Mouse (Mus musculus) lung, postnatal 0 days (tissue): ENCODE results near the gene Gnao1. TPM values are rescaled to one million over a fixed set of nuclear protein-coding genes. Genes with fewer than 3 reads are reported as not detected.

ENCODE experiments used
- ATAC-seq: fragments of 200-750 bp; cut with Nextera tagmentation; 2 replicates; pipeline ENCODE4 v1.8.0; 2017; ENCODE audit warnings: moderate library complexity
- DNase-seq: peaks from one replicate; pipeline ENCODE4 v3.0.0-alpha.2; 2016; ENCODE audit warnings: low spot score
- H3K27ac ChIP-seq: fragments of 300-500 bp; sonication (generic); 2 replicates; pipeline ENCODE4 v1.5.1; 2014; ENCODE audit warnings: antibody characterized with exemption, mild to moderate bottlenecking, low read length, mixed read lengths
- H3K27me3 ChIP-seq: fragments of 300-500 bp; sonication (generic); replicated peaks from 2 replicates; pipeline ENCODE4 v1.6.1; 2014; ENCODE audit warnings: low read length, mixed read lengths; ENCODE audit not compliant: insufficient read depth
- H3K36me3 ChIP-seq: fragments of 300-500 bp; sonication (generic); 2 replicates; pipeline ENCODE4 v1.6.1; 2014; ENCODE audit warnings: low read length, mixed read lengths; ENCODE audit not compliant: insufficient read depth
- H3K4me1 ChIP-seq: fragments of 300-500 bp; sonication (generic); 2 replicates; pipeline ENCODE4 v1.6.1; 2014; ENCODE audit warnings: antibody characterized with exemption, low read depth, low read length, mixed read lengths; ENCODE audit not compliant: insufficient read depth
- H3K4me2 ChIP-seq: fragments of 300-500 bp; sonication (generic); replicated peaks from 2 replicates; pipeline ENCODE4 v1.6.1; 2014; ENCODE audit warnings: low read depth, mild to moderate bottlenecking, low read length, moderate library complexity, mixed read lengths
- H3K4me3 ChIP-seq: fragments of 300-500 bp; sonication (generic); 2 replicates; pipeline ENCODE4 v1.5.1; 2014; ENCODE audit warnings: low read depth, low read length
- H3K9ac ChIP-seq: fragments of 300-500 bp; sonication (generic); replicated peaks from 2 replicates; pipeline ENCODE4 v1.6.1; 2014; ENCODE audit warnings: low read depth, mild to moderate bottlenecking
- H3K9me3 ChIP-seq: fragments of 300-500 bp; sonication (generic); 2 replicates; pipeline ENCODE4 v1.6.1; 2016; ENCODE audit warnings: low read length, mixed read lengths
- CTCF ChIP-seq: IDR thresholded peaks from 2 replicates; pipeline ENCODE4 v1.5.1; 2016; ENCODE audit warnings: antibody characterized with exemption, mild to moderate bottlenecking
- EP300 ChIP-seq: IDR thresholded peaks from 2 replicates; pipeline ENCODE4 v1.6.1; 2016; ENCODE audit warnings: antibody characterized with exemption, mild to moderate bottlenecking, control low read depth
- WGBS: fragments of 180-500 bp; shearing (Covaris S2); extraction: QIAGEN DNeasy Blood & Tissue Kit; methylation state at CpG from one replicate; pipeline ENCODE4 v1.1.7; 2014; 5-methylcytosine and 5-hydroxymethylcytosine counted together
- polyA plus RNA-seq: library from polyadenylated mRNA; unstranded; fragments of >200 nt; fragmentation: Nextera tagmentation; extraction: Ambion mirVana; gene quantifications from 2 replicates; pipeline ENCODE4 v1.2.1, GENCODE M21; 2015

The Gnao1 gene
- polyA plus RNA-seq, 1 experiment from 2014 or later: 5.9 TPM

- Histone ChIP-seq H3K4me3 (no peak overlapping the region), H3K4me1 (no peaks in the 10 kb centered on the region), H3K27ac (no peak overlapping the region), H3K36me3 (peaks cover 56% of the 10 kb centered on the region), H3K9me3 (no peaks in the 10 kb centered on the region), H3K27me3 (no peaks in the 10 kb centered on the region), H3K9ac (no peak overlapping the region), H3K4me2 (no peak overlapping the region)
- ATAC-seq: no peak
- WGBS: 85% methylated on average over 14 of the region's 14 CpGs
- no peak for DNase-seq
- TF ChIP-seq EP300 (no peak), CTCF (no peak)
These were observed 163.4 kb downstream of the Gnao1 start for GRCm38 (mm10) chr8:93972971-93973734.

- no peak for ATAC-seq
These were observed 164.1 kb downstream of the Gnao1 start for GRCm38 (mm10) chr8:93973831-93974375.

GRCm38 (mm10) chr8:93974602-93975186, 164.9 kb downstream of the Gnao1 start:
- Histone ChIP-seq H3K9ac (no peak overlapping the region), H3K4me3 (no peak overlapping the region), H3K36me3 (peaks cover 58% of the 10 kb centered on the region), H3K27me3 (no peaks in the 10 kb centered on the region), H3K27ac (no peak overlapping the region), H3K4me1 (no peaks in the 10 kb centered on the region), H3K9me3 (no peaks in the 10 kb centered on the region), H3K4me2 (no peak overlapping the region)
- WGBS: 69% methylated on average over 11 of the region's 11 CpGs
- ATAC-seq: peak; percentile 26; the same call in 1 of the 2 replicates
- no peak for DNase-seq
- no peak for TF ChIP-seq CTCF
- TF ChIP-seq EP300: no peak

More at GRCm38 (mm10) chr8:93973831-93974375, 164.1 kb downstream of the Gnao1 start:
- no peak overlapping the region for H3K4me2 ChIP-seq
- no peak overlapping the region for H3K9ac ChIP-seq
- no peak for TF ChIP-seq EP300
- TF ChIP-seq CTCF: no peak
- no peaks in the 10 kb centered on the region for H3K9me3 ChIP-seq
- WGBS: 93% methylated on average over 13 of the region's 13 CpGs
- no peak overlapping the region for H3K4me3 ChIP-seq
- no peak overlapping the region for H3K27ac ChIP-seq
- no peaks in the 10 kb centered on the region for H3K27me3 ChIP-seq
- no peak for DNase-seq
- H3K4me1 ChIP-seq: no peaks in the 10 kb centered on the region
- peaks cover 56% of the 10 kb centered on the region for H3K36me3 ChIP-seq

- TF ChIP-seq CTCF: no peak
- TF ChIP-seq EP300: no peak
- Histone ChIP-seq H3K9ac (no peak overlapping the region), H3K27ac (no peak overlapping the region), H3K36me3 (peaks cover 65% of the 10 kb centered on the region), H3K4me2 (no peak overlapping the region), H3K4me1 (no peaks in the 10 kb centered on the region), H3K4me3 (no peak overlapping the region), H3K27me3 (no peaks in the 10 kb centered on the region), H3K9me3 (no peaks in the 10 kb centered on the region)
- WGBS: 90% methylated on average over 2 of the region's 2 CpGs
- no peak for DNase-seq
- ATAC-seq: no peak
These were observed 165.6 kb downstream of the Gnao1 start for GRCm38 (mm10) chr8:93975358-93975757.

- Histone ChIP-seq H3K4me3 (no peak overlapping the region), H3K9me3 (no peaks in the 10 kb centered on the region), H3K9ac (no peak overlapping the region), H3K36me3 (peaks cover 62% of the 10 kb centered on the region), H3K27ac (no peak overlapping the region), H3K27me3 (no peaks in the 10 kb centered on the region), H3K4me1 (no peaks in the 10 kb centered on the region), H3K4me2 (no peak overlapping the region)
- 95% methylated on average over 6 of the region's 6 CpGs for WGBS
- DNase-seq: no peak
- TF ChIP-seq CTCF (peak; percentile 7; the same call in 1 of the 2 replicates), EP300 (no peak)
- no peak for ATAC-seq
These were observed 166.9 kb downstream of the Gnao1 start for GRCm38 (mm10) chr8:93976446-93977211.

GRCm38 (mm10) chr8:93980141-93980540, 170.4 kb downstream of the Gnao1 start:
- H3K4me2 ChIP-seq: no peak overlapping the region
- H3K36me3 ChIP-seq: peaks cover 49% of the 10 kb centered on the region; the same call in 1 of the 2 replicates
- WGBS: 91% methylated on average over 4 of the region's 4 CpGs
- ATAC-seq: no peak
- H3K9me3 ChIP-seq: no peaks in the 10 kb centered on the region
- H3K9ac ChIP-seq: no peak overlapping the region
- no peaks in the 10 kb centered on the region for H3K4me1 ChIP-seq
- no peak overlapping the region for H3K27ac ChIP-seq
- H3K4me3 ChIP-seq: no peak overlapping the region
- TF ChIP-seq CTCF (no peak), EP300 (no peak)
- no peak for DNase-seq
- no peaks in the 10 kb centered on the region for H3K27me3 ChIP-seq
